Mouse (Mus musculus) heart, adult 2 months (tissue): ENCODE data around the gene Lss.

Experiments
- CTCF ChIP-seq: fragments of 200-600 bp; IDR thresholded peaks from 2 replicates; pipeline ENCODE4 v1.8.1; 2022; ENCODE audit warnings: antibody characterized with exemption, mild to moderate bottlenecking, moderate library complexity
- EP300 ChIP-seq: fragments of 200-500 bp; IDR thresholded peaks from 2 replicates; pipeline ENCODE4 v1.6.1; 2011; ENCODE audit warnings: low read depth, low read length, control low read depth; ENCODE audit not compliant: insufficient read depth

GRCm38 (mm10) chr10:76554061-76554460, 22.7 kb downstream of the Lss start:
- TF ChIP-seq EP300 (no peak), CTCF (no peak)
